Mouse (Mus musculus): Measurements from ENCODE around the gene Clcn7. TPM values are rescaled to one million over a fixed set of nuclear protein-coding genes. Genes with fewer than 3 reads are reported as not detected.

The Clcn7 gene
- polyA plus RNA-seq, 1 experiment from 2014 or later: 18.5 TPM

DNA sequence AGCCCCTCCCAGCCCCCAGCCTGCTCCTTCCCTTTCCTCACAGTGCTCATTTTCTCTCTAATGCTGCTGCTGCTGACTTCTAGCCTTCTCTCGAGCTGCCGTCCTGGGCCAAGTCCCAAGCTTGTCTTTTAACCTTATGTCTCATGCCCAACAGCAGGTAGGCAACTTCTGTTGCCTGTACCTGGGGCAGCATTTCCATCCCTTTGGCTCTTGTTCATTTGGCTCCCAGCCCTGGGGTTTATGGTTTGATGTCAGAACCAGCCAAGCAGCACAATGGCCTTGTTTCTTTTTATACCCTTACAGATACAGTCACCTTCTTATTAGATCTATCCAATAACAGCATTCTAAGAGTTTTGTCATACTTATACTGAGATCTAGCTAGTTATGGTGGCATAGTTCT, 37.0 kb upstream of the Clcn7 start:
- Histone ChIP-seq H3K4me2 (replicated peaks; ENCODE audit: low read depth) (no peak overlapping the region), H3K27ac (ENCODE audit: low read depth, low read length) (no peak overlapping the region), H3K9ac (ENCODE audit: low read depth, low read length) (no peak overlapping the region), H3K36me3 (ENCODE audit: control insufficient read depth, insufficient read depth) (peaks cover 43% of the 10 kb centered on the region), H3K4me1 (replicated peaks; ENCODE audit: control insufficient read depth, insufficient read depth, low read length) (no peaks in the 10 kb centered on the region), H3K9me3 (ENCODE audit: control insufficient read depth) (no peaks in the 10 kb centered on the region), H3K27me3 (replicated peaks; ENCODE audit: control insufficient read depth, insufficient read depth, low read length) (no peaks in the 10 kb centered on the region), H3K4me3 (ENCODE audit: low read depth, low read length) (no peak overlapping the region)
- 83% methylated on average over 2 of the region's 2 CpGs for WGBS
- ATAC-seq: no peak
- TF ChIP-seq CTCF (IDR thresholded peaks at IDR 0.05; ENCODE audit: low read depth): no peak

DNA sequence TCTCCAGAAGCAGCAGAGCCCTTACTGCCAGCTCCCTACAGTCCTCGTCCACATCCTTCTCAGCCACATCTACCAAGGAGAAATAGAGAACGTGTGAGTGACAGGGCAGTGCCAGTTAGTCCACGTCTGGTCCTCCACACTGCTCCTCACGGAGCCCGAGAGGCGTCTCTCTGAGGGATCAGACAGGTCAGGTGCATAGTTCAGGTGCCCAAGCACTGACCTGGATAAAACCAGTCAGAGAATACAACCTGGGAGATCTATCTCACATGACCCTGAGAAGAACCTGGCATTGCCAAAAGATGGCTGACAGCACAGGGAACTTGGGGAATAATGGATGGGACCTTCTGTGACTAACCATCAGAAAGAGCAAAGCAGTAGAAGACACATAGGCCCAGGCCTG, 33.1 kb upstream of the Clcn7 start:
- H3K27ac ChIP-seq (ENCODE audit: low read depth, low read length): no peak overlapping the region
- H3K27me3 ChIP-seq (replicated peaks; ENCODE audit: control insufficient read depth, insufficient read depth, low read length): no peaks in the 10 kb centered on the region
- H3K9ac ChIP-seq (ENCODE audit: low read depth, low read length): no peak overlapping the region
- H3K4me2 ChIP-seq (replicated peaks; ENCODE audit: low read depth): no peak overlapping the region
- H3K36me3 ChIP-seq (ENCODE audit: control insufficient read depth, insufficient read depth): peaks cover 68% of the 10 kb centered on the region
- 94% methylated on average over 6 of the region's 6 CpGs for WGBS
- no peaks in the 10 kb centered on the region for H3K9me3 ChIP-seq (ENCODE audit: control insufficient read depth)
- H3K4me1 ChIP-seq (replicated peaks; ENCODE audit: control insufficient read depth, insufficient read depth, low read length): no peaks in the 10 kb centered on the region
- H3K4me3 ChIP-seq (ENCODE audit: low read depth, low read length): no peak overlapping the region
- TF ChIP-seq CTCF (IDR thresholded peaks at IDR 0.05; ENCODE audit: low read depth): no peak
- ATAC-seq: no peak

DNA sequence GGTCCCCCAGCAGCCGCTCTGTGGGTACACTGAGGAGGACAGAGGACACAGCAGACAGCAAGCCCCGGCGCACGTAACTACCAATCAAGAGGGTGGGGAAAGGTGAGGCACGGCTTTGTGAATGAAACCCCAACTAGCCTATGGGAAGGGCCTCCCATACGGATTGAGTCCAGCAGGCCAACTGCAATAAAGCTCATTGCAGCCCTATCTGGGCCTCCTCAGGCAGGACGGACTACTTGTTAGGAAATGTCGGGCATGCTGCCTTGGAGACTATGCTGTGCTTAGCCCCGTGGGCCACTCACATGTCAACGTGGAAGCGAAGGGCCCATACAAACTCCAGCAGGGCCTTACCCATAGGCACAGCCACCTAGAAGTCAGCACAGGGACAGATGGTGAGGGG, 31.9 kb upstream of the Clcn7 start:
- peaks cover 81% of the 10 kb centered on the region for H3K36me3 ChIP-seq (ENCODE audit: control insufficient read depth, insufficient read depth)

DNA sequence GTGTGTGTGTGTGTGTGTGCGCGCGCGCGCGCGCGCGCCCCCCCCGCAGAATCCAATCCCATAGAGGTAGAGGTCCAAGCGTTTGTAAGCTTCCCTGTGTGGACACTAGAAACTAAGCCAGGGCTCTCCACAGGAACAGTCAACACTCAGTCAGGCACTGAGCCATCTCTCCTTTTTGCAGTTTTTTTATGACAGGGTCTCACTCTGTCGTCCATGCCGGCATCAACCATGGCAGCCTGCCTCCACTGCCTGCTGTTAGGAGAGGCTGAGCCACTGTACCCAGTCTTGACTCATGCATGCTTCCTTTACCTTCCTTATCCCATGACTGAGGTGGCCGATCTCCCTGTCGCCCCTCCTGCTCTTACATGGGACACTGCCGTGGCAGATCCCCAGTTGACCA, 25.4 kb upstream of the Clcn7 start:
- Histone ChIP-seq H3K4me1 (replicated peaks; ENCODE audit: control insufficient read depth, insufficient read depth, low read length) (no peaks in the 10 kb centered on the region), H3K27ac (ENCODE audit: low read depth, low read length) (no peak overlapping the region), H3K4me3 (ENCODE audit: low read depth, low read length) (no peak overlapping the region), H3K9me3 (ENCODE audit: control insufficient read depth) (no peaks in the 10 kb centered on the region), H3K4me2 (replicated peaks; ENCODE audit: low read depth) (no peak overlapping the region), H3K27me3 (replicated peaks; ENCODE audit: control insufficient read depth, insufficient read depth, low read length) (no peaks in the 10 kb centered on the region), H3K9ac (ENCODE audit: low read depth, low read length) (no peak overlapping the region), H3K36me3 (ENCODE audit: control insufficient read depth, insufficient read depth) (peaks cover 68% of the 10 kb centered on the region; the same call in 1 of the 2 replicates)
- 83% methylated on average over 16 of the region's 16 CpGs for WGBS
- no peak for TF ChIP-seq CTCF (IDR thresholded peaks at IDR 0.05; ENCODE audit: low read depth)
- no peak for ATAC-seq

More for the DNA sequence above, 31.9 kb upstream of the Clcn7 start:
- Histone ChIP-seq H3K27me3 (replicated peaks; ENCODE audit: control insufficient read depth, insufficient read depth, low read length) (no peaks in the 10 kb centered on the region), H3K4me1 (replicated peaks; ENCODE audit: control insufficient read depth, insufficient read depth, low read length) (no peaks in the 10 kb centered on the region), H3K27ac (ENCODE audit: low read depth, low read length) (no peak overlapping the region), H3K9me3 (ENCODE audit: control insufficient read depth) (no peaks in the 10 kb centered on the region), H3K9ac (ENCODE audit: low read depth, low read length) (no peak overlapping the region), H3K4me2 (replicated peaks; ENCODE audit: low read depth) (no peak overlapping the region), H3K4me3 (ENCODE audit: low read depth, low read length) (no peak overlapping the region)
- ATAC-seq: peak; percentile 64; the same call in 1 of the 2 replicates
- no peak for TF ChIP-seq CTCF (IDR thresholded peaks at IDR 0.05; ENCODE audit: low read depth)
- 69% methylated on average over 11 of the region's 11 CpGs for WGBS

DNA sequence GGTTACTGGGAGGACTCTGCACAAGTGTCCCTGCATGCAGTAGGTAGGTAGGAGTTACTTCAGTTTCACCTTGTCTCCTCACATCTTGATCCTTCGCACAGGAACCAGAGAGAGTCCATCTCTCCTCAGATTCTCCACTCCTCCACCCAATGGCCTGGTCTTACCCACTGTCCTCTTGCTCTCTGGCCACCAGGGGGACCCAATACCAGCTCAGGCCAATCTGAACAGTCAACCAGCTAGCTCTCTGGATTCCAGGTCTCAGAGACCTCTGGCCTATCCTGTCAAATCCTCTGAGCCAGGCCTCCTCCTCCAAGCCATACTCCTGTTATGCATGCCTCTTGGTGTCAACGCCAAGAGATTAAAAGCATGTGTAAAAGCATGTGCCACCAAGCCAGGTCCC, 23.6 kb upstream of the Clcn7 start:
- H3K27ac ChIP-seq (ENCODE audit: low read depth, low read length): no peak overlapping the region
- H3K9ac ChIP-seq (ENCODE audit: low read depth, low read length): no peak overlapping the region
- no peaks in the 10 kb centered on the region for H3K9me3 ChIP-seq (ENCODE audit: control insufficient read depth)
- H3K4me2 ChIP-seq (replicated peaks; ENCODE audit: low read depth): no peak overlapping the region
- no peak overlapping the region for H3K4me3 ChIP-seq (ENCODE audit: low read depth, low read length)
- no peaks in the 10 kb centered on the region for H3K4me1 ChIP-seq (replicated peaks; ENCODE audit: control insufficient read depth, insufficient read depth, low read length)
- peak; percentile 81 for TF ChIP-seq CTCF (IDR thresholded peaks at IDR 0.05; ENCODE audit: low read depth)
- no peaks in the 10 kb centered on the region for H3K27me3 ChIP-seq (replicated peaks; ENCODE audit: control insufficient read depth, insufficient read depth, low read length)
- peak; percentile 49; the same call in 1 of the 2 replicates for ATAC-seq
- peaks cover 54% of the 10 kb centered on the region; the same call in 1 of the 2 replicates for H3K36me3 ChIP-seq (ENCODE audit: control insufficient read depth, insufficient read depth)
- WGBS: 76% methylated on average over 2 of the region's 2 CpGs

DNA sequence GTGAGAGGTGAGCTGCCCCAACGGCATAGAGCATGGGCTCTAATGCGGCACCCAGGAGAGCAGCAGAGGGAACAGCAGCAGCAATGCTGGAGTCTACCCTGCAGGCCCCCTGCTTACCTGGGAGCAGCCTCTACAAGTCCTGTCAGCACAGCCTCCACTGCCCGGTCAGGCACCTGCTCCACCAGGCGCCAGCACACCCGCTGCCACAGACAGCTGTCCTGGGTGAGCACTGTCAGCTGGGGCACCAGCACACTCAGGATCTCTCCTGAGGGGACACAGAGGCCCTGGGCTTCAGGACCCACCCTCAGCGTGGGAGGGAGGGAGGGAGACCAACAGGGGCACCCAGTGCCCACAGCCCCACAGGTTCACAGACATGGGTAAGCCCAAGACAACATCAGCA, 22.6 kb upstream of the Clcn7 start:
- Histone ChIP-seq H3K27me3 (replicated peaks; ENCODE audit: control insufficient read depth, insufficient read depth, low read length) (no peaks in the 10 kb centered on the region), H3K4me2 (replicated peaks; ENCODE audit: low read depth) (no peak overlapping the region), H3K36me3 (ENCODE audit: control insufficient read depth, insufficient read depth) (peaks cover 45% of the 10 kb centered on the region; the same call in 1 of the 2 replicates), H3K27ac (ENCODE audit: low read depth, low read length) (no peak overlapping the region), H3K4me1 (replicated peaks; ENCODE audit: control insufficient read depth, insufficient read depth, low read length) (no peaks in the 10 kb centered on the region), H3K9ac (ENCODE audit: low read depth, low read length) (no peak overlapping the region), H3K9me3 (ENCODE audit: control insufficient read depth) (no peaks in the 10 kb centered on the region), H3K4me3 (ENCODE audit: low read depth, low read length) (no peak overlapping the region)
- no peak for TF ChIP-seq CTCF (IDR thresholded peaks at IDR 0.05; ENCODE audit: low read depth)
- 89% methylated on average over 6 of the region's 6 CpGs for WGBS
- no peak for ATAC-seq

DNA sequence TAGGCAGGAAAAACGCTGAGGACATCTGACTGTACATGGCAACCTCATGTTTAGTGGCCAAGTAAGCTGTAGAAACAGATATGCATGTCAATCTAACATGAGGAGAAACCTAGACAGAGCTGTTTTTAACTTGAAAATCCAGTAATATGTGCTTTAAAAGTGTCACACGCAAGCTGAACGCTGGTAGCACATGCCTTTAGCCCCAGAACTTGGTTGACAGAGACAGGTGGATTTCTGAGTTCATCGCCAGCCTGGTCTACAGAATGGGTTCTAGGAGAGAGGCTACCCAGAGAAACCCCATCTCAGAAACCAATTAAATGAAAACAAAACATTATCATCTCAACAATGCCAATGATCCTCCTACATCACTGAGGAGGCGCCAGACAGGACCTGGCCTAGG, 22.0 kb upstream of the Clcn7 start:
- H3K27me3 ChIP-seq (replicated peaks; ENCODE audit: control insufficient read depth, insufficient read depth, low read length): no peaks in the 10 kb centered on the region
- H3K4me3 ChIP-seq (ENCODE audit: low read depth, low read length): no peak overlapping the region
- H3K9me3 ChIP-seq (ENCODE audit: control insufficient read depth): no peaks in the 10 kb centered on the region
- no peak overlapping the region for H3K4me2 ChIP-seq (replicated peaks; ENCODE audit: low read depth)
- H3K27ac ChIP-seq (ENCODE audit: low read depth, low read length): no peak overlapping the region
- no peaks in the 10 kb centered on the region; the same call in 1 of the 2 replicates for H3K4me1 ChIP-seq (replicated peaks; ENCODE audit: control insufficient read depth, insufficient read depth, low read length)
- H3K9ac ChIP-seq (ENCODE audit: low read depth, low read length): no peak overlapping the region
- ATAC-seq: no peak
- H3K36me3 ChIP-seq (ENCODE audit: control insufficient read depth, insufficient read depth): peaks cover 38% of the 10 kb centered on the region; the same call in 1 of the 2 replicates
- WGBS: 93% methylated on average over 5 of the region's 5 CpGs
- TF ChIP-seq CTCF (IDR thresholded peaks at IDR 0.05; ENCODE audit: low read depth): no peak

Measured in intestine, postnatal 0 days (tissue).